Comparison of ENCODE assay signal across 8 mouse cellular contexts in genomic region chr8:84810896-84811295, GRCm38 (mm10). TPM values are rescaled to one million over a fixed set of nuclear protein-coding genes. Genes with fewer than 3 reads are reported as not detected.
DNase-seq lines count a peak whose midpoint lies in the region; ATAC-seq and TF ChIP-seq lines count a peak whose summit lies in the region.

No protein-coding gene starts in this region.

- H3K27me3 ChIP-seq in hindbrain, embryonic 16.5 days (replicated peaks; ENCODE audit: control insufficient read depth, insufficient read depth, low read length): peaks cover 5% of the 10 kb centered on the region; the same call in 1 of the 2 replicates

- intact Hi-C loops in gastrocnemius, adult 2 months (cut with DNase I): loop anchor here (5.0 kb wide), 1 partner anchor 219 kb away; no protein-coding TSS in a partner anchor

- peak overlapping the region; percentile 64 for H3K9ac ChIP-seq in hindbrain, embryonic 16.5 days (ENCODE audit: low read depth, low read length)

- no peaks in the 10 kb centered on the region for H3K36me3 ChIP-seq in hindbrain, embryonic 16.5 days (ENCODE audit: control insufficient read depth, insufficient read depth, low read length)

- DNase-seq in gastrocnemius, adult 2 months: peak; percentile 94
- DNase-seq in left cerebral cortex, adult 18-20 months (ENCODE audit: low spot score in 2 of 2): peak; percentile 96 to 99
- DNase-seq in lung, postnatal 36 days: peak; percentile 96
- peak; percentile 96 for DNase-seq in retina, postnatal 1 day
- peak; percentile 93 for DNase-seq in thymus, postnatal 4 days

- H3K27ac ChIP-seq in gastrocnemius, adult 2 months: peak overlapping the region; percentile 64
- H3K27ac ChIP-seq in hindbrain, embryonic 16.5 days (ENCODE audit: low read depth, low read length): peak overlapping the region; percentile 59

- H3K4me1 ChIP-seq in hindbrain, embryonic 16.5 days (ENCODE audit: control insufficient read depth, insufficient read depth, low read depth, low read length): peaks cover 16% of the 10 kb centered on the region

- H3K4me3 ChIP-seq in gastrocnemius, adult 2 months: peak overlapping the region; percentile 63
- peak overlapping the region; percentile 38 for H3K4me3 ChIP-seq in hindbrain, embryonic 16.5 days (ENCODE audit: low read length)

- H3K4me2 ChIP-seq in hindbrain, embryonic 16.5 days (ENCODE audit: low read length): peak overlapping the region; percentile 76

- H3K9me3 ChIP-seq in hindbrain, embryonic 16.5 days (ENCODE audit: control insufficient read depth, low read length): no peaks in the 10 kb centered on the region

- ATAC-seq in activated CD4-positive, CD25-positive, alpha-beta regulatory T cell, adult 4 months: peak; percentile 61
- ATAC-seq in common myeloid progenitor, adult 5-6 weeks (replicated peaks; ENCODE audit: low read depth, poor library complexity, severe bottlenecking): peak; percentile 64
- peak; percentile 85 for ATAC-seq in hindbrain, embryonic 16.5 days

- peak; percentile 88 for TF ChIP-seq CTCF in gastrocnemius, adult 2 months (IDR thresholded peaks at IDR 0.05)

- under 1% methylated on average over 32 of the region's 32 CpGs for WGBS in hindbrain, embryonic 16.5 days

RNA-seq across cellular contexts. Expression of gene Nfix, which starts 10.8 kb away (rescaled TPM):
- polyA plus RNA-seq in activated CD4-positive, CD25-positive, alpha-beta regulatory T cell, adult 4 months (2017; shearing (Covaris generic)): 1 to 10 TPM; 2.0 to 2.2 TPM
- total RNA-seq in common myeloid progenitor, adult 5-6 weeks (2017): 11.6 and 15.5 TPM in 2 replicates
- total RNA-seq in gastrocnemius, adult 2 months (2021): 100 to 1,000 TPM; 465 to 558 TPM
- 94.3 and 109 TPM in 2 replicates for polyA plus RNA-seq in hindbrain, embryonic 16.5 days (2015; fragmentation: Nextera tagmentation; extraction: Ambion mirVana)
- total RNA-seq in left cerebral cortex, adult 18-20 months (2021): 100 to 1,000 TPM; 291 to 300 TPM

RNA-seq across cellular contexts. Expression of gene Dand5, which starts 11.7 kb away (rescaled TPM):
- 1 to 10 TPM; 4.2 to 4.5 TPM for polyA plus RNA-seq in activated CD4-positive, CD25-positive, alpha-beta regulatory T cell, adult 4 months (2017; shearing (Covaris generic))
- 2.8 and 4.1 TPM in 2 replicates for total RNA-seq in common myeloid progenitor, adult 5-6 weeks (2017)
- 10 to 100 TPM; 10.2 to 14.3 TPM for total RNA-seq in gastrocnemius, adult 2 months (2021)
- 15.4 and 17.1 TPM in 2 replicates for polyA plus RNA-seq in hindbrain, embryonic 16.5 days (2015; fragmentation: Nextera tagmentation; extraction: Ambion mirVana)
- 10 to 100 TPM; 10.2 to 10.8 TPM for total RNA-seq in left cerebral cortex, adult 18-20 months (2021)

RNA-seq across cellular contexts. Expression of gene Gadd45gip1, which starts 20.4 kb away (rescaled TPM):
- polyA plus RNA-seq in activated CD4-positive, CD25-positive, alpha-beta regulatory T cell, adult 4 months (2017; shearing (Covaris generic)): 10 to 100 TPM; 18.5 to 21.5 TPM
- 56.5 and 63.7 TPM in 2 replicates for total RNA-seq in common myeloid progenitor, adult 5-6 weeks (2017)
- total RNA-seq in gastrocnemius, adult 2 months (2021): 10 to 100 TPM; 16.2 to 30.4 TPM
- polyA plus RNA-seq in hindbrain, embryonic 16.5 days (2015; fragmentation: Nextera tagmentation; extraction: Ambion mirVana): 40.6 and 40.7 TPM in 2 replicates
- total RNA-seq in left cerebral cortex, adult 18-20 months (2021): 10 to 100 TPM; 26.6 to 28.5 TPM

RNA-seq across cellular contexts. Expression of gene Rad23a, which starts 29.6 kb away (rescaled TPM):
- polyA plus RNA-seq in activated CD4-positive, CD25-positive, alpha-beta regulatory T cell, adult 4 months (2017; shearing (Covaris generic)): 100 to 1,000 TPM; 125 to 131 TPM
- total RNA-seq in common myeloid progenitor, adult 5-6 weeks (2017): 30.0 and 45.4 TPM in 2 replicates
- 100 to 1,000 TPM; 159 to 172 TPM for total RNA-seq in gastrocnemius, adult 2 months (2021)
- polyA plus RNA-seq in hindbrain, embryonic 16.5 days (2015; fragmentation: Nextera tagmentation; extraction: Ambion mirVana): 78.2 and 95.4 TPM in 2 replicates
- total RNA-seq in left cerebral cortex, adult 18-20 months (2021): 10 to 100 TPM; 78.9 to 79.8 TPM

RNA-seq across cellular contexts. Expression of gene Calr, which starts 35.8 kb away (rescaled TPM):
- 100 to 1,000 TPM; 269 to 303 TPM for polyA plus RNA-seq in activated CD4-positive, CD25-positive, alpha-beta regulatory T cell, adult 4 months (2017; shearing (Covaris generic))
- total RNA-seq in common myeloid progenitor, adult 5-6 weeks (2017): 1,972 and 2,060 TPM in 2 replicates
- total RNA-seq in gastrocnemius, adult 2 months (2021): 100 to 1,000 TPM; 149 to 205 TPM
- 743 and 792 TPM in 2 replicates for polyA plus RNA-seq in hindbrain, embryonic 16.5 days (2015; fragmentation: Nextera tagmentation; extraction: Ambion mirVana)
- 100 to 1,000 TPM; 456 to 475 TPM for total RNA-seq in left cerebral cortex, adult 18-20 months (2021)

Comparison
In these comparisons a context has a peak if more than half of its experiments do, and no peak if none do; other contexts are left out.
1. Peak in every context shown above with its lines: DNase-seq, ATAC-seq, H3K4me3 ChIP-seq and H3K27ac ChIP-seq.
2. RNA of gene Nfix, which starts 10.8 kb away (total RNA-seq): 465 to 558 TPM in gastrocnemius, adult 2 months and 291 to 300 TPM in left cerebral cortex, adult 18-20 months; 11.6 to 15.5 TPM in common myeloid progenitor, adult 5-6 weeks; every median in the first group is over 10 times any median in the second.